Mouse (Mus musculus) right cerebral cortex, postnatal 25 days (tissue): ENCODE measurements around the gene Olfr394.
"Not testable (repeated sequence)": the region's sequence is repeated elsewhere in the genome, so short reads cannot be mapped to it uniquely, and the experiment has no call there.

Experiments
- DNase-seq: peaks from one replicate; pipeline ENCODE4 v3.0.0; 2022

Gene Olfr394

GRCm38 (mm10) chr11:73890671-73891070 lies at the start of gene Olfr394:
Gene Olfr394 (minus strand): TSS chr11:73890771.
- DNase-seq = no peak

GRCm38 (mm10) chr11:73936377-73936776 lies 45.8 kb upstream of the Olfr394 start, which contains the start of gene Olfr23:
Gene Olfr23 (plus strand): TSS chr11:73936677.
- no peak for DNase-seq

GRCm38 (mm10) chr11:73909199-73909598 lies 18.6 kb upstream of the Olfr394 start, which contains the start of gene Olfr395:
Gene Olfr395 (minus strand): TSS chr11:73909299.
- DNase-seq = not testable (repeated sequence)

- DNase-seq = no peak
These were observed 39.2 kb downstream of the Olfr394 start, which contains the start of gene Olfr393 for GRCm38 (mm10) chr11:73851354-73851753. Gene Olfr393 (minus strand): TSS chr11:73851454.
